Mouse (Mus musculus): ENCODE measurements at regions not wholly inside any gene's neighbourhood (a gene's known extent, or its start where the extent isn't known, plus 50 kb on each side); places are given as distances from the start of the nearest gene placed in this dataset.

DNA sequence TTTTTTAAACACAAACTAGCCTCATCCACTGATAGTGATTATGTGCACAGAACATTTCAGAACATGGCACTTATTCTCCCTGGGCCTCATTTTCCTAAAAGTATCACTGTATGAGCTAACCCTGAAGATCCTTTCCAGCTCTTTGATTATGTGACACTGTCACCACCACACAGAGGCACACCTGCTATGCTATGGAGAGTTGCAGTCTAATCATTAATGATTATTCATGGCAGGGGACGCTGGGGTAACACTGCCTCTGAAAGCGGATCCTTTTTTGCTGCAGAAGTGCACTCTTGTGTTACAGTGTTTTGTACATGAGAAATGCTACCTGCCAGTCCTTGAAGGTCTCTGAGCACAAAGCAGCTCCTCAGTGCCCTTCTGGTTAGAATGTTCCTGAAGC, 615.3 kb upstream of the Fbxo33 start:
- no peak for DNase-seq

DNA sequence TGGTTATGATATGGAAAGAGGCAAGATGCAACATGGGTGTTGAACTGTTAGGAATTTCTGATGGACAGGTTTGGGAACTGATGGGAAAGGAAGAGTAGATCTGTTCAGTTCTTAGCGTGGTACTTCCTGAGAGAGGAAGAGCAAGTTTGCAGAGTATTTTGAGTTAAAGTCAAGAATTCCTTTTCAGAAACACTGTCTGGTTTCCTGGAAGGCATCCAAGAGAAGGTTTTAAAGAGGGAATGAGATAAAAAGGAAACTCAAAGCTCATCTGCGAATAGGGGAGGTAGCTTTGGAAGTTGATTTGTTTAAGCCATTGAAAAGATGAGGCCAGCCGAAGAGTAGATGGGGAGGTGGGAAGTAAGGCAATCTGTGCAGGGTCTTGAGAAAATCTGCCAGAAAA, 603.4 kb upstream of the Fbxo33 start:
- DNase-seq: no peak

DNA sequence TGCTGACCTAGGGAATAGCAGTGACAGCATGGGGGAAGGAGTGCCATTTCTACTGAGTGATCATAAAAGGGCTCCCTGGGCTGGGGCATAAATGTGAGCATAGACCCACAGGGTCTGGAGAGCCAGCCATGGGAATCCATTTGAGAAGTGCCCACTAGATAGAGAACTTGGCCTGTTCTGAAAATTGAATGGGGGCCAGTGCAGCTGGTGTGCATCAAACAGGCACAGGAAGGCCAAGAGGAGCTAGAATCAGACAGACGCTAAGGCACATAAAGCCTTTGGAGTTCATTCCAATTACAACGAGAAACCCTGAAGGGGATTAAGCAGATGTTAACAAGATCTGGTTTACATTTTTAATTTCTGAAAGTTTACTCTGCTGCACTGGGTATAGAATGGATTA, 602.9 kb upstream of the Fbxo33 start:
- no peak for DNase-seq

DNA sequence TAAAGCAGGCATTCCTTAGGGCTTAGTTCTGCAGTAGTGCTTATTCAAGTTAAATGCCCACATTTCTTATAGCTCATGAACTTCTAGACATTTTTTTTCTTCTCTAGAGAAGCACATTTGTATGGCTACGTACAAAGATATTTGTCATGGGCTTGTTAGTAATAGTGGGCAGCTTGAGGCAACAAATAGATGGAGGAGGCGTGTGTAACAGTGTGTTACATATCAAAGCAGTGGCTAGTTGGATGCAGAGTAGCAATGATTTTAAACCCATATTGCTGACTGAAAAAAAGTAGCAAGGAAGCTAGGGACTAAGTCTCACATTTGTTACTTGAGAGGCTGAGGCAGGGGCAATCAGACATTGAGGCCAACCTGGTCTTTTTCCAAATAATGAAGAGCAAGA, 602.2 kb upstream of the Fbxo33 start:
- no peak for DNase-seq

DNA sequence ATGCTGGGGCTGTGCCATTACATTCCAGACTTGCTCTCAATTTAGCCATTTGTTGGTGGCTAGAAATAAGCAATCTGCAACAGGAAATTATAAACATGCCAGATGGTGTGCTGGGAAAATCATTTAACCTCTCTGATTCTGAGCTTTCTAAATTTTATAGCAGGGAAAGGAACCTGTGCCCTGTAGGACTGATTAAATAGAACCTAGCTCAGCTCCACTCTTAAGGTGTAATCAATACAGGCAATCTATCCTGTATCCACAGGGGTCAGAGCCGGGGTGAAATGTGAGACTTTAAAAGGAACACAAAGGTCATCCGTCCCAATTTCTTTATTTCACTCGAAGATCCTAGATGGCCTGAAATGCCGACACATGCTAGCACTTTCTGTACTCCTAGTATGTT, 596.4 kb upstream of the Fbxo33 start:
- DNase-seq: no peak

DNA sequence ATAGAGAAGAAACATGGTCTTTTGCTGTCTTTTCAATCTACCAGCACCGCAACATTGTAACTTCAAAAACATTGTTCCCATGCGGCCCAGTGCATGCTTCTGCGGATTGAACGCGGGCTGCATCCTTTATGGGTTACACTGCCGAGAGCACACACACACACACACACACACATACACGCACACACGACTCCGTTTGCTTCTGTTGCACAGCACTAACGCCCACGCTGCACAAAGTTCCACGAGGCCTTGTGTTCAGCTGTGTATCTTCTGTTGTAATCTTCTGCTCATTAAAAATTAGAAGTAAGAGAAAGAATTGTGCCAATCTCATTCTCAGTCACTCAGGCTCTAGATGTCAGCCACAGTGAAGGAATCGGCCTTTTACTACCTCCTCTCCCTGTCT, 594.8 kb upstream of the Fbxo33 start:
- DNase-seq: no peak

DNA sequence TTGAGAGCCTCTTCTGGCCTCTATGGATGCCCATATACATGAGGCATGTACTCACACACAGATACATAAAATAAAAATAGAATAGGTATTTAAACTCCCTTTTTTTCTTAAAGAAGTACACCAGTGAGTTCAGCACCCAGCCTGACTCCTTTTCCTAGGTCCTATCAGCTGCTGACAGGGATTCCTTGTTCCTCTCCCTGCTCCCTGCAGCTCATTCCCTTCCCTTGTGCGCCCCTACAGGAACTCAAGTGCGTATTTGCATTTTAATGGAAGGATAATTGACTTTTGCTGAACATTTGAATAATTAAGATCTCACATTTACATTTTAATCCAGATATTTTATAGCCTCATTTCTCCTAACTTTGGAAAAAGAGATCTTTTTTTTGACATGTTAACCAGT, 589.7 kb upstream of the Fbxo33 start:
- DNase-seq: no peak

DNA sequence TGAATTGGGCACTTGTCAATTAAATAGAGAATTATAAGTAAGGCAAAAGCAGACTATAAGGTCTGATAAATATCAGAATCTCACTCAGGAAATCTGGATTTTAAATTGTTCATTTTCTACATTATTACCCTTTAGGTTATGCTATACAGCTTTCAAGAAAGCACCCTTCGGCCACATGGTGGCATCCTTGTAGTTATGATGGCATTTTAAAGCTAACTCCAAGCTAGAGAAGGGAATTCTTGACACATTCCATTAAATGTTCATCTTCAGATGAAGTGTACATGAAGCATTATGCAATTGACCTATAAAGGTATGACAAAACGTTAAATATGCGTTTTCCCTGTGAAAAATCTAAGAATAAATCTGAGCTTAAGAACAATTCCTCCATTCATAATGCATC, 578.5 kb upstream of the Fbxo33 start:
- DNase-seq: no peak

DNA sequence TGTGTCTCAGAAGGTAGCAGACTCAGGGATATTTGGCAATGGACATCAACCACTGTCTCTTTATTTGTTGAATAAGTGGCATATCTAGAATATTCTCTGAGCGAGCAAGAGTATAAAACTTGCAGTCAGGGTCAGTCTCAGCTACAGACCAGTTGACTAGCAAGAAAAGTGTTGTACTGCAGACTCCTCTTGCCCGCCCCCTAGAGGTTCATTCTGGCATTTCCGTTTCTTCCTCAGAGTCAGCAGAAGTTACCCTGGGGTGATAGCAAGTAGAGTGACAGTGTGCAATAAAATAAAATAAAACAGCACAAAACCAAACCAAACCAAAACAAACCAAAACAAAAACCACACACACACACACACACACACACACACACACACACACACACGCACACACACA, 571.9 kb upstream of the Fbxo33 start:
- no peak for DNase-seq

DNA sequence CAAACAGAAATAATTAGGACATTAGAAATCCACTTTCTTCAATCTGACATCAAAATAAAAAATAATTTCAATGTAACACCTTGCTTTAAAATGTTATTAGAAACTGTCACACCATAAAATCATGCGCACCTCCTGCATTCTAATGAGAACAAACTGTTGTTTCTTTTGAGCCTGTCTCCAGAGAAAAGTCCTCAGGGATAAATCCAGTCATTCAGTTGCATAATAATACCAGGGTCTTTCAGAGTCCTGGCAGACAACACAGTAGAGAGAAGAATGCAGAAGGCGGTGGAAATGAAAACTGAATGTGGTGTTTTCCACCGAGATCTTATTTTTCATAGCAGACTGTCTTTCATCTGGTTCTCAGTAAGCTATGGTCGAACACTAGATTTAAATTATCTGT, 567.3 kb upstream of the Fbxo33 start:
- DNase-seq: no peak

DNA sequence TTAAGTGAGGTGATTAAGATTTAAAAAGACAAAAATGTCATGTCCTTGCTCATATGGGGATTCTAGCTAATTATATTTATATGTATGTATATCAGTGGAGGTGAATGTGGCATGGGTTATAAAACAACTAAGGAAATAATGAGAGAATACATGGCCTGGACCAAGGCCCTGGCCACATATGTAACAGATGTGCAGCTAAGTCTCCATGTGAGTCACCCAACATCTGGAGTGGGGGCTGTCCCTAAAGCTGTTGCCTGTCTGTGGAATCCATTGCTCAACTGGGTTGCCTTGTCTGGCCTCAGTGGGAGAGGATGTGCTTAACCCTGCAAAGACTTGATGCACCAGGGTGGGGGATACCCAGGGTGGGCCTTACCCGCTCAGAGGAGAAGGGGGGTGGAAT, 551.5 kb upstream of the Fbxo33 start:
- no peak for DNase-seq

DNA sequence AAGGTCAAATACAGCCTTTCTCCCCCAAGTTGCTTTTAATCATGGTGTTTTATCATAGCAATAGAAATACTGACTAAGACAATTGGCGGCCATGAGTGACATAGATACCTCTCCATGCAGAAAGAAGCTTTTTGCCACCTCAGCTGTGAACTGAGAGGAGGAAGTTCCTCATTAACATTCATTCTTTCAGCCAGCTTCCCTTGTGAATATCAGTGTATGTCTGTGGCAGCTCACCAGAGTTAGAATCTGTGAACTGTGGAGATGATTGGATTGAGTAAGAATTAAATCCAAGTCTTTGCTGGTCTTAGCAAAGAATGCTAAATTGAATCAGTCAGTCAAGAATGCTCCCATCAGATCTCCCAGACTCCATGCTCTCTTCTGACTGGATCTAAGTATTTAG, 542.7 kb upstream of the Fbxo33 start:
- no peak for DNase-seq

DNA sequence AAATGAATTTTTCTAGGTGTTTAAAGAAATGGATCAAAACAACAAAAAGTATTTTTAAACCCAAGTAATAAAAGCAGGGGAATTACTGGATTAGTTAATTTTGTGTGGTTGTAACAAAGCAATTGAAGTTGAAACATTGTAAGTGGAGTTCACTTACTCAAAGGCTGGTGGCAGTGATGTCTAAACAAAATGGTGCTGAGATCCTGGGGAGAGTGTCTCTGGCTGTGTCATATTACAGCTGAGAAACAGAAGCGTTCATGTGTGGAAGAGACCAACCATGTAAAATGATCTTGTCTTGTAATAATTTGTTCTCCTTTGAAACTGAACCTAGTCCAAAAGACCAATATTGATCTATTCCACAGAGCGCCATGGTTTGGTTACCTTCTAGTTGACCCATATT, 525.2 kb upstream of the Fbxo33 start:
- DNase-seq: no peak

DNA sequence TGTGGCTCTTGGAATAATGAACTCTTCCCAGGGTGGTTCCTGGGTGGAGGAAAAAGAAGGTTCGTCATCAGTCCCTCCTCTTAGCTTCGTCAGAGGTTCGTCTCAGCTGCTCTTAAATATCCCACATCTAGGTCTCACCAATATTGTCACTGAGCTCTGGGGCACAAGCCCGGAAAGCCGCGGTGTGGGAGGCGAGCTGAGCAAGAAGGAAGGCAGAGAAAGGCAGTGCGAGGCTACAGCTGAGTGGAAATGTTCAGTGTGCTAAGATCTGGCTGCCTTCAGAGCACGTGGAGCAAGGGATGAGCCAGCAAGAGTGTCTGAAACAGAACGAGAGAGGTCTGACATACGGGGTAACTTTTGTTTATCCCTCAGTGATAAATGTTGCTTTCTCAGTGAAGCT, 523.7 kb upstream of the Fbxo33 start:
- DNase-seq: no peak

DNA sequence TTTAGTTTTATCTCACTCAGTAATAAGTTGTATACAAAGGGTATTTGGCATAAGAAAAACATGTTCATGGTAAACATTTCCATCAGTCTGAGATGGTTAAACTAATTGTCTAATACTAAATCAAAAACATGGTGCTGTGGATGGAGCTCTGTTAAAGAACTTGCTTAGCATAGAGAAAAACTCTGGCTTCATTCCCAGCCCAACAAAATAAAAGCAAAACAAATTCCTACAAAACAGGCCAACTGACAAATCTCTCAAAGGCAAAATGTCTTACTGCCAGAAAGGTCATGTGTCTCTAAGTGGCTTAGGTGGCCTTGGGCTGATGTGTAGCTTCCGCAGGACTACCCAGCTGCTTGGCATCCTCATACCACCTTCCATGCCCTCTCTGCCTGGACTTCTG, 505.4 kb upstream of the Fbxo33 start:
- no peak for DNase-seq

DNA sequence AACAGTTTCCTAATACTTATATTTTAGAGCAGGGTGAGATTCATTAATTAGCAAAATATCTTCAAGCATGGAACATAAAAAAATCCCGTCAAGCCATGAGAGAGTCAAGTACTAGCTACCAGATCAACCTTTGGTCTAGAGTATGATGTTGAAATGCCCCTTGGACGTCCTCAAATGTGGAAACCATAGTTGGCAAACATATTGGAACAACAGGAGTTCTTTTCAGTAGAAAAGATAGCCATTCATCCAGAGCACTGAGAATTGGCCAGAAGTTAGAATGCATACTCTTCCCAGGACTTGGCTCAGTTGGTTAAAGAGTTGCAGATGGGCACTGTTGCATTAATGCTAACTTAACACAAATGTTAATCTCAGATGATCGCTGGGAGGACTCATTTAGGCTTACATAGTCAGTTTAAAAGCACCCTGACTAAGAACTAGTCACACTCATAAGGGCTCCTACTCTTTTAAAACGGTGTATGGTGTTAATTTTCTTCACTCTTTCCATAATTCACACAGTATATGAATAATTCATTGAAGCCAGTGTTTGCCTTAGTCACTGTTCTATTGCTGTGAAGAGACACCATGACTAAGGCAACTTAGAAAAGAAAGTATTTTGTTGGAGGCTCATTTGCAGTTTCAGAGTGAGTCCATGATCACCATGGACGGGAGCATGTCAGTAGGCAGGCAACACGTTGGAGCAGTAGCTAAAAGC, 503.1 kb upstream of the Fbxo33 start:
- DNase-seq: no peak

DNA sequence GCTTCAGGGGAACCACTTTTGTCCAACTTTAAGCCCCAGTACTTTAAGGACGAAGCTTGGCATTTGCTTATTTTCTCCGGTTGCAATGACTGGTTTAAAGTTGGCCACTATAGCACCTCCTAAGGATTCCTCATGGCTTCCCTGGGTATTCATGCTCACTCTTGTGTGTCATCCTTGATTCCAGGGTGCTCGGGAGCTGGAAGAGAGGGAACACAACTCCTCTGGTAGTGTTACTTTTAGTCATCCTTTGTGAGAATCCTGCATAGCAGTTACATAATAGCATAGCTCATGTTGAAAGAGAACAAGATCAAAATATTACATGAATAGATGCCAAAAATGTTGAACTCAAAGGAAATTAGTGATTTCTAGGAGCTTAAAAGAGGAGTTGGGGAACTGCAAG, 493.7 kb upstream of the Fbxo33 start:
- no peak for DNase-seq

DNA sequence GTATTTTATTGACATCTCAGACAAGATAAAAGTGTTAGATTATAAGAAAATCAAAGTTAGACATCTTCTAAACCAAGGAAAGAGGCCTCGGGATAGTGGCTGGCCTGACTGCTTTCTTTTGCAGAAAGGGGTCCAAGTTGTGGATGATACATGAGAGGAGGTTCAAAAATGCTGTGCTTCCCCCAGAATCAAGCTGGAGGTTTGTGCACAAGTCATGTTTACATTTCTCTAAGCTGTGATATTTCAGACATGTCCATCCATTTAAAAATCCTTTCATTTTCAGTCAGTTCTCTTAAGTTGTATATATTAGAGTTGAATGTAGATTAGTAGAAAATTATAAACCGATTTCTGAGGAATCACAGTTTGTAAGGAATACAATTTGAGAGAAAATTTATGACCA, 463.7 kb upstream of the Fbxo33 start:
- DNase-seq: no peak

DNA sequence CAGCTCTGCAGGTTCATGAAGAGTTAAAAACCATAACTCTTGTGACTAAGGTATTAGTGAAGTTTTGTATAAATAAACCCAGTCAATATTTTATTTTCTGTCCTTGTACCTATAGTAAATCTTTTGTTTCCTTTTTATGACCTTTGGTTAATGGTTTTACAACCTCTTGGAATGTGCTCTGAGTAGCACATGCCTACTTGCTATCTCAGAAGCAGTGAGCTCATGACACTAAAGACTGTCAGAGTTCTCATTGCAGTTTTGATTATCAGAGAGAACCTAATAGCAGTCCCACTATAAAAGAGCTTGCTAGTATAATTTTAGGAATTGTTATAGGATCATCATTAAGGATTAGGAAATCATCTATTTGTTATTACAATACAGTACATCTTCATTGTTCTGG, 443.6 kb upstream of the Fbxo33 start:
- no peak for DNase-seq

DNA sequence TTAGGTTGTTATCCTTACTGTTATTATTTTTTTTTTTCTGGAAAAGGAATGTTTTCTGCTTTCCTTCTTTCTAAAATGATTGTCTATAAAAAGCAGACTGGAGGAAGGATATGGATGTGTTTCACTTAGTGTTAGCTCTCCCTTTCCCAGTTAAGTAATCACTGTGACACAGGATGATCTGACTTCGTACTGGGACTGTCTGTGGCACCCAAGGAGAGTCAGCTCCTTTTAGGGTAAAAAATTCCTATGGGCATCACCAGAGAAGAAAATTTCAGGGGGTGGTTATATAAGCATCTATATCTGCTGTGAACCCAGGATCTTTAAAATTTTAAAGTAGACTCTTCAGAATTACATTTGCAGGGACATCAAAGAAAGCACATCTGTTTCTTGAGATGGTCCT, 411.2 kb upstream of the Fbxo33 start:
- no peak for DNase-seq

DNA sequence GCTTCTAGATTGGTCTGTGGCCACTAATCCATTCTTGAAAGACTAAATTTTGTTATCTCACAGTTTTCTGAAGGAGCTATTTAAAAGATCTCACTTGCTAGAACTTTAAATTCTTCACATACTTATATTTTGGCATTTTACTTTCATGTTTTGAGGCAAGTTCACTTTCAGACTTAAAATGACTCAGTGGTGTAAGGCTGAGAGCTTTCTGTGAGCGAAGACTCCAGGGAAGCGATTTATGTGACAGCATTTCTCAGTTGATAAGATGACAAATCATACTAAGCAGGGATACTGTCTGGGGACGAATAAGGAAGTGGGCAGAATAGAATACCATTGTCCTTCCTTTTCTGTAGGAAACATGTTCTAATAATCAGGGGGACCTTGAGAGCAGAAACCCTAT, 403.6 kb upstream of the Fbxo33 start:
- no peak for DNase-seq

DNA sequence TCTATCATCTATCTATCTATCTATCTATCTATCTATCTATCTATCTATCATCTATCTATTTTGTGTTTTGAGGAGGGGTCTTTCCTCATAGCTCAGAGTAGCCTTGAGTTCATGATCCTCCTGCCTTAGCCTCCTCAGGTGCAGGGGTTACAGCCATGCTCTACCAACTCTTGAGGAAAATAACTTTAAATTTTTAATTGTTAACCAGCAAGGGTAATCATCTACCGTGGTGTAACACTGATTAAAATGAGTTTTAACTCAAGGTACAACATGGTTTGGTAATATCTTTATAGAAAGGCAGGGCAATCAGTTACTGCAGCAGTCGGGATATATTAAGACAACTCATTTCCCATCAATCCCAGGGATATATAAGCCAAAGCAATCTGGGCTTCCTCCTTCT, 401.6 kb upstream of the Fbxo33 start:
- DNase-seq: no peak

DNA sequence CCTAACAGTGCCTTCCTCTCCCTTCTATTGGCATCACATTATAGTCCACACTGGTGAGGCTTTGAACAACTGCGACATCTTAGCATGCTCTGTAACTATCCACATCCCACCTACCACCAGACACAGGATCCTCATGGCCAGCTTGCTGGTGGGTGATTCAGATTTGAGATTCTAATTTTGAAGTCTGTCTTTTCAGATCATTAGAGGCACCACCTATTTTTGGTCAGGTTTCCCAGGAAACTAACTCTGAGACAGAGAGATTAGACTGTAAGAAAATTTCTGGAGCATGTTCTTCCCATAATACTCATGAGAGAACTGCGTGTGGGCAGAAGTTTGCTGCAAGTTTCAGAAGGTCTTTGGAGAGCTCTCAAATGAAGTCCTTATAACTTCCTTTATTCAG, 400.8 kb upstream of the Fbxo33 start:
- DNase-seq: no peak

DNA sequence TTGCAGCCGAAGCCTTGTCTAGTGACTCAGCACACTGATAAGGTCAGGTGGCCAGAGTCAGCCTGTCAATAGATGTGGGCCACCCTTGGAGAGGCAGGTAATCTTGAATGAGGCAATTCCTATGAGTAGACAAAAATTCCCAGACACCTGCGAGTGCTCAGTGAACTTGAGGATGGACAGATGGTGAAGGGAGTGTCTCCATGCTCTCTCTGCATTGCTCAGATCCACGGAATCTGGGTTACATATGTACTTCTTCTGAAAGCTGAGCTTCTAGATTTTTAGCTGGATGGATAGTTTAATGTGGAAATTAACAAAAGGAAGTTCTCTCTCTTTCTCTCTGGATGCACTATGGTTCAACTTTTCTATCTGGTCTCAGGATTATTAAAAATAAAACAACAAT, 396.6 kb upstream of the Fbxo33 start:
- no peak for DNase-seq

DNA sequence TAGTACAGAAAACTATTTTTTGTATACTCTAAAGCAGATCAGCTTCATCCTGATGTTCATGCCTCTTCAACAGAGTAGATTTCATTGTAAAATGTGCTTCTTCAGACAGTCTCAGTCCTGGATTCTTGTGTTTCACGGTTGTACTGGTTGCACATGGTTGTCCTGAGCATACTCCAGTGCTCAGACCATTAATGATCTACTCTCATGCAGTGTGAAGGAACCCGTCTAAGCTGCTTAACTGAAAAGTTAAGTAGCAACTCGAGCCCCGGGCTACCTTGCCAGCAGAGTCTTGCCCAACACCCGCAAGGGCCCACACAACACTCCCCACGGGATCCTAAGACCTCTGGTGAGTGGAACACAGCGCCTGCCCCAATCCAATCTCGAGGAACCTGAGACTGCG, 380.3 kb upstream of the Fbxo33 start:
- DNase-seq: no peak
